Mouse (Mus musculus) G1E-ER4 (cell line): ENCODE results near the gene Inhbb. TPM values are rescaled to one million over a fixed set of nuclear protein-coding genes. Genes with fewer than 3 reads are reported as not detected.

Experiments used
- GATA1 ChIP-seq: IDR thresholded peaks from one replicate; pipeline ENCODE4 v1.8.0; 2012; ENCODE audit warnings: low read length, inconsistent platforms
- polyA plus RNA-seq: library from polyadenylated mRNA; stranded (reverse); fragments of >175 nt; gene quantifications from 2 replicates; pipeline ENCODE4 v1.2.3, GENCODE M21; 2012

The Inhbb gene
- polyA plus RNA-seq, 1 experiment = not detected

GRCm38 (mm10) chr1:119424141-119424860 lies 2.3 kb upstream of the Inhbb start:
- no peak for TF ChIP-seq GATA1

- no peak for TF ChIP-seq GATA1
These were observed 1.5 kb upstream of the Inhbb start for GRCm38 (mm10) chr1:119423510-119423909.

- TF ChIP-seq GATA1 = no peak
These were observed 490 bp upstream of the Inhbb start for GRCm38 (mm10) chr1:119422460-119423015.

- no peak for TF ChIP-seq GATA1
These were observed 968 bp downstream of the Inhbb start for GRCm38 (mm10) chr1:119420984-119421575.

GRCm38 (mm10) chr1:119420189-119420983 lies 1.7 kb downstream of the Inhbb start:
- TF ChIP-seq GATA1 = no peak

GRCm38 (mm10) chr1:119419151-119420105 lies 2.6 kb downstream of the Inhbb start:
- TF ChIP-seq GATA1 = no peak

GRCm38 (mm10) chr1:119417991-119418390 lies 4.1 kb downstream of the Inhbb start:
- no peak for TF ChIP-seq GATA1

- TF ChIP-seq GATA1 = no peak
These were observed 4.5 kb downstream of the Inhbb start for GRCm38 (mm10) chr1:119417542-119417941.

GRCm38 (mm10) chr1:119416610-119417009 lies 5.4 kb downstream of the Inhbb start:
- TF ChIP-seq GATA1 = no peak

GRCm38 (mm10) chr1:119416177-119416576 lies 5.9 kb downstream of the Inhbb start:
- no peak for TF ChIP-seq GATA1

- TF ChIP-seq GATA1 = no peak
These were observed 6.9 kb downstream of the Inhbb start for GRCm38 (mm10) chr1:119415151-119415550.

GRCm38 (mm10) chr1:119410661-119411060 lies 11.4 kb downstream of the Inhbb start:
- TF ChIP-seq GATA1 = no peak

GRCm38 (mm10) chr1:119409599-119410168 lies 12.4 kb downstream of the Inhbb start:
- no peak for TF ChIP-seq GATA1

GRCm38 (mm10) chr1:119409106-119409505 lies 12.9 kb downstream of the Inhbb start:
- TF ChIP-seq GATA1 = no peak

GRCm38 (mm10) chr1:119407691-119408315 lies 14.2 kb downstream of the Inhbb start:
- no peak for TF ChIP-seq GATA1
